Mouse (Mus musculus) right cerebral cortex, postnatal 4 days (tissue): Measurements from ENCODE around the gene Plppr3.

Experiments
- DNase-seq: peaks from one replicate; pipeline ENCODE4 v3.0.0-alpha.2; 2022

Gene Plppr3

DNA sequence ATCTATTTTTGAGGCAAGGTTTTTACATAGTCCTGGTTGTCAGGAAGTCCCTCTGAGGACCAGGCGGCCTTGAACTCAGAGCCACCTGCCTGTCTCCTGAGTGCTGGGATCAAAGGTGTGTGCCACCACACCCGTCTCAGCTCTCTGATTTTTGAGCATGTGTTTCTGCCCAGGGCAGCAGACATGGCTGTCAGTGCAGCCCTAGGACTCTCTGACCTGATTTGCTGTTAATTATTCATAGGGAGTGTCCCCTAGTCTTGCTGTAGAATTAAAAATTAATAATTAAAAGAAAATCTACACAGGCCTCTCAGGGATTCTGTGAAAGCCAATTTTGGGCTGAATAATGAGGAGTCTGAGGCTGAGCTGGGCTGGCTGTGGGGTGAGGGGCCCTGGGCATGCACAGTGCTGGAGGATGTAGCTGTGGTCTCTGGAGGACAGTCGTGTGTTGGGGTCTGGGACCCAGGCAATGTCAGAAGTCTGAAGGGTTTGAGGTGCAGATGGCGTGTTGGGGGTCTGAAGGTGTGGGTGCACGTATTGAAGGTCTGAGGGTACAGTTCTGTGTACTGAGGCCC is 60.1 kb downstream of the Plppr3 start:
- no peak for DNase-seq

- peak; percentile 93 for DNase-seq
Observed at GRCm38 (mm10) chr10:79811736-79812637, 62.4 kb downstream of the Plppr3 start.
